Mouse (Mus musculus) cerebellum, adult 11 months (tissue): ENCODE measurements around the gene Frmd4a.
A peak's percentile ranks its signal among the peaks of the same experiment; 100 is the strongest.

Experiments
- DNase-seq: peaks from one replicate; pipeline ENCODE4 v3.0.0; 2022

Frmd4a gene

DNA sequence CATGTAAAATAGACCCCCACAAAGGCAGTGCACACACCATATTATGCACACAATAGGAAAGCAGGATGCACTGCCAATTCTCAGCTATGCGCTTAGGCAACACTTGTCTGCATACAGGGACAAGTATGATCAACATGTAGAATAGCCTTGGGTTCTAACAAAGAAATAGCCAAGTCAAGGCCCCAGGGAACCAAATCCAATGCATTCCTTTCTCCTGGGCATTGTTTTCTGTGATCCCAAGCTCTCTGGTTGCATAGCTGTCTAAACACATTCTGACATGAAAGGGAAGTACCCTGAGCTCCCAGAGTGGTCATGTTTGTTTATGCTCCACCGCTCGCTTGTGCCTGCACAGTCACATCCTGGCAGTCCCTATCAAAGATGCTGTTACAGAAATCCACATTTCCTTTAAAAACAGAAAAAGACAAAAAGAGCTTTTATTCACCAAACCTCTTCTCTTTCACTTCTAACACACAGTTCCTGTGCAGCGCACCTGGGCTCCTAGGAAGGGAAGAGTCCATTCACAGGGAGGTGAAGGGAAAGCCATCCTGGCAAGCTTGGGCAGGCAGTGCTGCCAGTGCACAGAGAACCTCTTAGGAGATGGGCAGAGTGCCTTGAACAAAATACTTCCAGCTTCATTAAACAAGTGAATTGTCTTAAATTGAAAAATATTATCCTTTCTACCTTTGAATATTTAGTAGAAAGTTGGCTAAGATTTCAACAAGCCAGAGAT, 124.9 kb downstream of the Frmd4a start:
- no peak for DNase-seq

DNA sequence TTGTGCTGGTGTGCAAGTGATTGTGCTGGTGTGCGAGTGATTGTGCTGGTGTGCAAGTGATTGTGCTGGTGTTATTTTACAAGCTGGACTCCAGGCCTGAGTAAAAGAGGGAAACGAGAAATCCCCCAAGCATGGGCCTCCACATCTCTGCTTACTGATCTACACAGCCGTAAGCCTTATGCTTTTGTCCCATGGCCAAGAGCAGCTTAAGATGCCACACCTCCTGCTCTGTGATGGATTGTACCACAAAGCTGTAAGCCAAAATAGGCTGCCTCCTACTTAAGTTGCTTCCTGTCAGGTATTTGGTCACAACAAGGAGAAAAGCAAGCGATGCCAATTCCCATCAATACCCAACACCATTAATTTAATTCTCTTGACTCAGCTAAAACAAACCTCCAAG, 126.9 kb downstream of the Frmd4a start:
- no peak for DNase-seq

- no peak for DNase-seq
Observed at GRCm38 (mm10) chr2:4152521-4153040, 135.1 kb downstream of the Frmd4a start.

- no peak for DNase-seq
Observed at GRCm38 (mm10) chr2:4153131-4153631, 135.7 kb downstream of the Frmd4a start.

DNA sequence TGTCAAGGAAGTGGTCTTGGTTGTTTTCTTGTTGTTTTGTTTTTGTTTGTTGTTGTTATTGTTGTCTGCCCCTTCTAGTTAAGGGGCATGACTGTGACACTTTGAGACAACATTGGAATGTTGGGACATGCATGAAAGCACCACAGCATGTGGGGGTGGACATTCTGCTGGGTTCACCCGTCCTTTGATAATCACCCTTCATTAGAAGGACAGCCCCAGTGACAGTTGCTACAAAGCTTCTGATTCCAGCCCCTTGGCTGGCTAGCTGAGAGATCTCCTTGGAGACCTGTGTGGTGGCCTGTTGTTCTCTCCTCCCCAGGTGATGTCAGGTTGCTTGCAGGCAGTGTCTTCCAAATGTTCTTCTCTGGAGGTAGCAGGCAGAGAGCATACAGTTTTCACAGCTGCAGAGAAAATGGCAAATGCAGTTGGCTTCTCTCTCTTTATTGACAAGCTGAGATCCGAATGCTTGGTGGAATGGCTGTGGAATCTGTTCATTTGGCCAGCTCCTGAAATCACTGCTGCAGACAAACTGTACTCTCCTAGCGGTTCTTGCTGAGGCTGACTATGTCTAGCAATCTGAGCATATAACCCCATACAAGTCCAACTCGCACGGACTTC, 136.6 kb downstream of the Frmd4a start:
- DNase-seq: no peak

GRCm38 (mm10) chr2:4154654-4155047, 137.1 kb downstream of the Frmd4a start:
- no peak for DNase-seq

DNA sequence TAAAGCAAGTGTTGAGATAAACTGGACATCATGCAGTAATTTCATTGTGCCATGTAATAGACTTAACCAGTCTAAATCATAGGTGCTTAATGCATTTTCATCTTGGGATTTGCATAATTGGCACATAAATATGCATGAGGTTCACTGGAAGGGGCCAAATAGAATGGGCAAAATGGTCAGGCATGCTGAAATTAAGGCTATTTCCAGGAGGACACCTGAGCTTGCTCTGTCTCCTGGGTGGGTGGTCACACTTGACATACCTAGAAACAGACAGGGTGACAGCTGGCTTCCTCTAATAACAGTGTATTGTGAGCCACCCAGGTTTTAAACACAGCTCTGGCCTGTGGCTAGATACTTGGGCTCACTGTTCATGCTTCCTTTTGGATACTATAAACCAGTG, 137.9 kb downstream of the Frmd4a start:
- DNase-seq: no peak

- no peak for DNase-seq
Observed at GRCm38 (mm10) chr2:4156511-4156910, 139.0 kb downstream of the Frmd4a start.

- no peak for DNase-seq
Observed at GRCm38 (mm10) chr2:4157396-4157795, 139.9 kb downstream of the Frmd4a start.

DNA sequence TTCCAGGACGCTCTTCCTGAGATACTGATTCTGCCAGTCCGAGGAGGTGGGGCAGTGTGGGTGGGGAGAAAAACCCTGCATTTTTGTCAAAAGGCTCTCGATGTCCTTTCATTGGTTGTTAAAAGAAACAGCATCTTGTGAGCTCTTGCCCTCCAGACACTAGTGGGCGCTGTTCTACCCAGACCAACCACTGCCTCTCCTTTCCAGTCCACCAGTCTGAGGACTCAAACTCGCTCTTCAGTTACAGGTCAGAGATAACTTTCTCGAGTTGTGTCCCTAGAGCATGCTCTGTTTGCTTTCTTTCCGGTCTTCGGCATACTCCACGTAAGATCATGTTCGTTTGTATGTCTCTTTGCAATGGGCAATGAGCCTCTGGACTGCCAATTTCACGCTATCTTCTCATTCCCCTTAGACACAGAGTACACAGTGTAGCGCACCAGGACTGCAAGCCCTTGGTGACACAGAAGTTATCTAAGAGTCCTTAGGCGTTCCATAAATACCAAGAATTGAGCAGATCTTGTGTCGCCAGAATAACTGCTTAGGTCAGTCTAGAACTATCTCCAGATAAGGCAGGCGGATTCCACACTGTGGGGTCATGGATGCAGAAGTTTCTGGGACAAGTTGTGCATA, 142.2 kb downstream of the Frmd4a start:
- no peak for DNase-seq

- DNase-seq: no peak
Observed at GRCm38 (mm10) chr2:4166191-4166590, 148.7 kb downstream of the Frmd4a start.

DNA sequence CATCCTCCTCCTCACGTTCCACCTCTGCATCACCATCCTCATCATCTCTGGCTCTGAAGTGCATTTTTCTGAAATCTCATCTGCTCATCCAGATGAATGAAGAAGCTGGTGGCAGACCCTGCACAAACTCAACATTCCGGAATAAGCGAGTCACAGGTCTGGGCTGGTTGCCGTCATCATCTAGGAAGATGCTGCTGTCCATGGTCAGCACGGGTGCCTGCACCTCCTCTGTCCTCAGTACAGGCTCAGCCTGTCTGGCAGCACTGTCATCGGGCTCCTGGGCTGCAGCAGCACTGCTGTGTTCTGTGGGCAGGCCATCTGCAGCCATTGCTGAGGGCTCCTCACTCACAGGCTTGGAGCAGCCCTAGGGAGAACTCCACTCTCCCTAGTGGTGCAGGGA, 149.6 kb downstream of the Frmd4a start:
- DNase-seq: no peak

DNA sequence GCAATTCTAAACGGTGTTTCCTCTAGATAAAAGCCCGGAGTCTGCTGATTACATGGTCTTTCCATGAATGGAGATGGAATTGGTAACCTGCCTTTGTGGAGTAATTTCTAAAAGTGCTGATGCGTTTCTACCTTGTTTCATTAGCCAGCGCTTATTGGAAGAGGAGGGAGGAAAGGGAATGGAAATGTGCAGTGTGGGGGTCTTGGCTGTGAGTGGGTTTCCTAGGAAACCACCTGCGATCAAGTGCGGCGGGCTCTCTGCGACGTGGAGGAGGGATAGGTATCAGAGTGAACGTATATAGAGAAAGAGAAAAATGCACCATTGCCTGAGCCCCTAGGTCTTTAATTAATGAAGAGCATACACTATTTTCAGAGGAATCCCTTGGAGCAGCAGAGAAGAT, 152.2 kb downstream of the Frmd4a start:
- no peak for DNase-seq

DNA sequence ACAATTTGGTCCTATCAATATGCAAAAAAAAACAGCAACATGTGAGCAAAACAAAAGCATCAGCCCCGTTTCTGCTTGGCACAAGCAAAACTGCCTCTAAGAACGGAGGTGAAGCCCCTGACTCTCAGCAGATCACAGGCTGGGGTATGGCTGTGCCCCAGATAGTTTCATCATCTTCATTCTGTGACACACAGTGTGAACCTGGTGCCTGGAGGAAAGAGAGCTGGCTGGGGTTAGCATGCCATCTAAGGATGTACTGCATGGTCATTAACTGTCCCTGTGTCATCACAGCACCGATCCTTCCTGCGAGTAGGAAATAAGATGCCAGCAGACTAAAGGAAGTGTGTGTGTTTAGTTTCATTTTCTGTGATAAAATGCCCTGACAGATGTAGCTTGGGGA, 152.7 kb downstream of the Frmd4a start:
- no peak for DNase-seq

- no peak for DNase-seq
Observed at GRCm38 (mm10) chr2:4184991-4185390, 167.5 kb downstream of the Frmd4a start.

GRCm38 (mm10) chr2:4187521-4187920, 170.0 kb downstream of the Frmd4a start:
- peak; percentile 10 for DNase-seq

DNA sequence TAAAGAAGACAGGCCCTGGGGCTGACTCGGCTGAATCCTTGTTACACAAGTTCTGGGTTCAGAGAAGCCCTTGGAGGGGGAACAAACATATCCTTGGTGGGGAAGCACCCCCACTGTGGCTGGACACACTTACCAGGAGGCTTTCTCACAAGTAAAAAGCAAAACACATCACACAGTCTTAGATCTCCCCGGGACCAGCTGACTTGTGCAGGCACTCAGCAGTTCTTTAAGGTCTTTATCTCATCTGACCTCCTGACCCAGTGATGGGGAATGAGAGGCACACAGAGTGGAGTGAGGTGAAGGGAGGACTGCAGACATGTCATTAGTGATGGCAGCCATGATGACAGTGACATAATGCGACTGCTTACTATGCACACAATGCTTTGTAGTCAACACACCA, 170.8 kb downstream of the Frmd4a start:
- DNase-seq: no peak

DNA sequence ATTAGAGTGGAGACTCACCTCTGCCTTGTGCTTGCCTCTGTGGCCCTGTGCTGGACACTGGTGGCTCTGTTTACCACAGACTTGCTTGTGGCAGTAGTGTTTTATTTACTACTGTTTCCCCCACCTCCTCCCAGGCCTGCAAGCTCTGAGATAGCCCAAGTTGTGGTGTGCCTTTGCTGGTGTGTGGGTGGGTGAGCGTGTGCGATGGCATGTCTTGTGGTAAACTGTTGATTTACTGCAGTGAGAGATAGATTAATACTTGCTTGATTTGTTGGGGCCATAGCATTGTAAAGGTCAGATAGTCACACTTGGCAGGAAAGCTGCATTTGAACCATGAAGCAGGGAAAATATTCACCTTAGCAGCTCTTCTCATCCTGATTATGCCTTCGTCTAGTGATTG, 172.8 kb downstream of the Frmd4a start:
- DNase-seq: no peak

- no peak for DNase-seq
Observed at GRCm38 (mm10) chr2:4190995-4191394, 173.5 kb downstream of the Frmd4a start.

DNA sequence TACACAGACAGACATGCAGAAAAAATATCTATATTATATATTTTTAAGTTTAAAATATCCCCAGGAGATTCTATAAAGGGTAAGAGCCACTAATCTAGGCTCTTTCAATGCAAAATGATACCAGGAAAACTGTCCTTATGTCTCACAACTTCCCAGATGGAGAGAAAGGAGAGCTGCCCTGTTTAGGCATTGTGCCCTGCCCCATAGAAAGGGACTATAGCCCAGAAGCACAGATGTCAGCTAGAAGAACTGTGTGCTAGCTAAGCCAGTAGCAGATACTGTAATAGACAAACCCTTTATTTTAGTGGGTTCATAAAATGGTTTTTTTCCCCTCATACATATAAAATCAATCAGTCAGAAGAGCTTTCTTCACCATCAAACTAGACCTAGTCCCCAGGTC, 175.7 kb downstream of the Frmd4a start:
- no peak for DNase-seq

- no peak for DNase-seq
Observed at GRCm38 (mm10) chr2:4194324-4195014, 177.0 kb downstream of the Frmd4a start.

DNA sequence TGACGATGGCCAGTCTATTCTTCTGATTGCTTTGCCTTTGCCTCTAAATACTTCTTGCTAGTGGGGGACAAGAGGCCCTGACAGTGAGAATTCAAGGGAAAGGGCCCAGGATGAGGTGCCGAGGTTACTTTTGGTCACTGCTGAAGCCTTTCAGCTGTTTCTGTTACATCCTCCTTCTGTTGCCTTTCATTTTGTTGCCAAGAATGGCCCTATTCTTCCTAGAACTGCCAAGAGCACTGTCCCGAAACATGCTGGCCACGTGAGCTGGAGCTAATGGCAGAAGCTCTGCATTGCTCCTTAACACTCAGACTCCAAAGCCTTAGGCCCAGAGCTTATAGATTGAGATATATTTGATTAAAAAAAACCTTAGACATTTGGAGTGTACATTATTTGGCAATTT, 178.5 kb downstream of the Frmd4a start:
- DNase-seq: no peak

GRCm38 (mm10) chr2:4209234-4209633, 191.7 kb downstream of the Frmd4a start:
- DNase-seq: no peak

GRCm38 (mm10) chr2:4222497-4222828, 204.9 kb downstream of the Frmd4a start:
- no peak for DNase-seq
